Comparison of ENCODE assay signal across 9 mouse cellular contexts in the genomic region with DNA sequence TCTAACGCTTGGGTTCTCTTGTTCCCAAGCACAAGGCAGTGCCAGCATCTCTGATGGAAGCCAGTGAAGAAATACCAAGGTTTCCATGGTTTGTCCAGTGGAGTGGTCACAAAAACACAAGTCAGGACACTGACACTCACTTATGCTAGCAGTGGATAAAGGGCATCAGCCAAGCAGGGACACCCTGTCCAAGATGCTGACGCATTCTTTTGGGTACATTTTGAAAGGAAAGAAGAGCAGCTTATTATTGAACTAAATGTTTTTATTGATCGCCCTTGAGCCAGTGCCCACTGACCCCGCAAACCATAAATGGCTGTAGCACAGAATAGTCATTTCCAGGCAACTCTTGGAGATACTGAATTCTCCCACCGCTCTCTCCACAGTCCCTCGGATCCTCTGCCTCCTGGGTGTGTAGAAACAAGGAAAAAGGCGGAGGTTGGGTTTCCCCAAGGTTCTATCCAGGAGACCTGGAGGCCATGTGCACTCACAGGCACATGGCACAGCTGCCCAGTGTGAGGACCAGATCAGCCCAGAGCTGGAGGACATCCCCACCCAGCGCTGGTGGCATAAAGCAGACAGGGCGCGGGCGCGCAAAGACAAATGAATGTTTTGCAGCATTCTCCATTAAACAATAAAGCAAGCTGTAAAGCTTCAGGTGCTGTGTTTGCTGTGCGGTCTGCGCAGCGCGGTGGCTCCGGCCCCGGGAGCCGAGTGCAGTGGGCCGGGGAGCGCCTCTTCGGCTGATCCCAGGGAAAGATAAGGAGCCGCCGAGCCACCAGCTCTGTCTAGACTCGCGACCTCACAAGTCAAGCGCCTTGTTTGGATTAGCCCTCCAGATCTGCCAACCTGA. TPM values are rescaled to one million over a fixed set of nuclear protein-coding genes. Genes with fewer than 3 reads are reported as not detected.
DNase-seq lines count a peak whose midpoint lies in the region; ATAC-seq and TF ChIP-seq lines count a peak whose summit lies in the region.
"Had no signal": no experiment of that assay in that cellular context is flagged by ENCODE, and none has a peak within 500 bp of the region (broad histone marks: within the 10 kb centered on the region; RNA-seq: fewer than 3 reads in every experiment).

No protein-coding gene starts in this region.

- TF ChIP-seq POLR2A in brain, embryonic 14.5 days (IDR thresholded peaks at IDR 0.05; ENCODE audit: borderline replicate concordance, extremely low read depth, insufficient read depth, insufficient read length, poor library complexity, severe bottlenecking), result no peak

- WGBS in hindbrain, embryonic 11.5 days, result 2% methylated on average over 27 of the region's 27 CpGs
- 1% methylated on average over 27 of the region's 27 CpGs for WGBS in midbrain, embryonic 13.5 days

- peak overlapping the region; percentile 6 to 46; a peak in 3 of 4 replicates for H3K4me3 ChIP-seq in ES-E14 (ENCODE audit: insufficient read depth in 1 of 2, low read depth in 1 of 2, low read length in 2 of 2, poor library complexity in 1 of 2, severe bottlenecking in 1 of 2)
- no peak overlapping the region for H3K4me3 ChIP-seq in hindbrain, embryonic 11.5 days (ENCODE audit: low read depth, low read length)
- no peak overlapping the region for H3K4me3 ChIP-seq in midbrain, embryonic 13.5 days (replicated peaks)

- H3K27ac ChIP-seq in ES-E14 (ENCODE audit: insufficient read depth, low read depth, low read length, poor library complexity, severe bottlenecking), result no peak overlapping the region
- H3K27ac ChIP-seq in hindbrain, embryonic 11.5 days (ENCODE audit: low read depth, low read length), result no peak overlapping the region
- H3K27ac ChIP-seq in midbrain, embryonic 13.5 days, result no peak overlapping the region

- in situ Hi-C loops in ES-E14 (cut with MboI; ENCODE audit: low sequenced_read_pairs in 2 of 2, unreplicated experiment in 2 of 2), result no loop called here

- H3K9ac ChIP-seq in ES-E14 (ENCODE audit: insufficient read depth, low read depth, low read length, poor library complexity, severe bottlenecking), result 0 out of 2 replicates have a peak overlapping the region, but pooled peaks have one; percentile 33
- no peak overlapping the region for H3K9ac ChIP-seq in hindbrain, embryonic 11.5 days (ENCODE audit: low read depth, low read length)
- no peak overlapping the region for H3K9ac ChIP-seq in midbrain, embryonic 13.5 days (replicated peaks)

- no peaks in the 10 kb centered on the region for H3K9me3 ChIP-seq in ES-E14 (ENCODE audit: control insufficient read depth, insufficient read depth, low read depth, low read length)
- H3K9me3 ChIP-seq in hindbrain, embryonic 11.5 days (ENCODE audit: control insufficient read depth, low read length), result no peaks in the 10 kb centered on the region
- H3K9me3 ChIP-seq in midbrain, embryonic 13.5 days, result no peaks in the 10 kb centered on the region

- H3K36me3 ChIP-seq in ES-E14 (ENCODE audit: control insufficient read depth, insufficient read depth, low read length, poor library complexity, severe bottlenecking), result no peaks in the 10 kb centered on the region
- no peaks in the 10 kb centered on the region for H3K36me3 ChIP-seq in hindbrain, embryonic 11.5 days (ENCODE audit: control insufficient read depth, insufficient read depth, low read length)
- H3K36me3 ChIP-seq in midbrain, embryonic 13.5 days, result no peaks in the 10 kb centered on the region

- DNase-seq in ES-E14 (ENCODE audit: low read depth, low spot score), result no peak
- peak; percentile 53 for DNase-seq in brain, embryonic 14.5 days (ENCODE audit: low read depth)
- peak; percentile 63 for DNase-seq in hindbrain, embryonic 11.5 days (ENCODE audit: low spot score)
- no peak for DNase-seq in right cerebral cortex, postnatal 14 days
- no peak for DNase-seq in thymus, postnatal 25 days
- DNase-seq: lung, adult 18-20 months; right cerebral cortex, postnatal 4 days had no signal

- H3K4me1 ChIP-seq in ES-E14 (ENCODE audit: control insufficient read depth in 2 of 2, insufficient read depth in 2 of 2, low read length in 2 of 2, poor library complexity in 1 of 2), result peaks cover 0 to 3% of the 10 kb centered on the region in 2 experiments; a peak in 1 of 4 replicates
- no peaks in the 10 kb centered on the region for H3K4me1 ChIP-seq in hindbrain, embryonic 11.5 days (replicated peaks; ENCODE audit: control insufficient read depth, insufficient read depth, low read length)
- H3K4me1 ChIP-seq in midbrain, embryonic 13.5 days (replicated peaks), result peaks cover 10% of the 10 kb centered on the region

- TF ChIP-seq CTCF in brain, embryonic 14.5 days (IDR thresholded peaks at IDR 0.05; ENCODE audit: borderline replicate concordance, extremely low read depth, insufficient read depth, insufficient read length), result no peak

- H3K27me3 ChIP-seq in hindbrain, embryonic 11.5 days (ENCODE audit: control insufficient read depth, insufficient read depth, low read length), result peaks cover 56% of the 10 kb centered on the region
- peaks cover 79% of the 10 kb centered on the region for H3K27me3 ChIP-seq in midbrain, embryonic 13.5 days

- no peak overlapping the region for H3K4me2 ChIP-seq in hindbrain, embryonic 11.5 days (replicated peaks; ENCODE audit: low read depth, low read length)
- peak overlapping the region; percentile 11 for H3K4me2 ChIP-seq in midbrain, embryonic 13.5 days (replicated peaks)

- peak; percentile 75 for ATAC-seq in hindbrain, embryonic 11.5 days (ENCODE audit: low FRiP score)
- peak; percentile 57 for ATAC-seq in midbrain, embryonic 13.5 days
- no peak for ATAC-seq in erythroblast, adult 5-6 weeks (replicated peaks; ENCODE audit: low FRiP score, poor library complexity, severe bottlenecking)

TF ChIP-seq in ES-E14, 5 proteins besides CTCF, POLR2A, EP300 and RAD21:
- no peak for TF ChIP-seq ZNF384 (IDR thresholded peaks at IDR 0.05; ENCODE audit: low read depth, low read length)
- no peak for TF ChIP-seq MAFK (IDR thresholded peaks at IDR 0.05; ENCODE audit: insufficient read depth, low read depth, low read length)
- TF ChIP-seq CHD2 (IDR thresholded peaks at IDR 0.05; ENCODE audit: low read depth, low read length), result no peak
- no peak for TF ChIP-seq ZC3H11A (IDR thresholded peaks at IDR 0.05; ENCODE audit: borderline replicate concordance, low read depth, low read length)

RNA-seq across cellular contexts. Expression of a gene that starts 16.0 kb away (rescaled TPM):
- 1.2 and 1.5 TPM in 2 replicates for total RNA-seq in ES-E14 (2012; rRNA removed)
- polyA plus RNA-seq in brain, embryonic 14.5 days (2012; rRNA removed), result 48.6 and 71.9 TPM in 2 replicates
- 46.5 and 60.5 TPM in 2 replicates for polyA plus RNA-seq in hindbrain, embryonic 11.5 days (2014; fragmentation: Nextera tagmentation; extraction: Ambion mirVana)
- polyA plus RNA-seq in midbrain, embryonic 13.5 days (2015; fragmentation: Nextera tagmentation; extraction: Ambion mirVana), result 52.9 and 54.3 TPM in 2 replicates
- not detected in 2 replicates for total RNA-seq in erythroblast, adult 5-6 weeks (2015; ENCODE audit: low replicate concordance)
- total RNA-seq in erythroblast, adult 5-6 weeks (2017; ENCODE audit: low replicate concordance), result not detected in 2 replicates

Comparison
In these comparisons a context has a peak if more than half of its experiments do, and no peak if none do; other contexts are left out.
1. DNase-seq: peak in brain, embryonic 14.5 days (single experiment) and hindbrain, embryonic 11.5 days (single experiment); none in ES-E14 (single experiment), right cerebral cortex, postnatal 14 days (single experiment) and thymus, postnatal 25 days (single experiment).
2. H3K4me3 ChIP-seq: peak in ES-E14 (2 of 2); none in hindbrain, embryonic 11.5 days (single experiment) and midbrain, embryonic 13.5 days (single experiment).